Mouse (Mus musculus) cerebellum, adult 2 months (tissue): Measurements from ENCODE around the gene Klhdc8b.

Source experiments
- CTCF ChIP-seq: fragments of 200-500 bp; IDR thresholded peaks from 2 replicates; pipeline ENCODE4 v1.5.1; 2011; ENCODE audit warnings: low read depth, mild to moderate bottlenecking, control low read depth, low read length, moderate library complexity, borderline replicate concordance; ENCODE audit not compliant: insufficient read depth
- POLR2A ChIP-seq: fragments of 200-500 bp; IDR thresholded peaks from 2 replicates; pipeline ENCODE4 v1.6.1; 2011; ENCODE audit warnings: low read length, control low read depth, borderline replicate concordance; ENCODE audit not compliant: insufficient read depth

- no peak for TF ChIP-seq POLR2A
- TF ChIP-seq CTCF = no peak
Observed at GRCm38 (mm10) chr9:108440485-108440884, 20.9 kb downstream of the Klhdc8b start.
